Mouse (Mus musculus): ENCODE data around the gene Tet3.

DNA sequence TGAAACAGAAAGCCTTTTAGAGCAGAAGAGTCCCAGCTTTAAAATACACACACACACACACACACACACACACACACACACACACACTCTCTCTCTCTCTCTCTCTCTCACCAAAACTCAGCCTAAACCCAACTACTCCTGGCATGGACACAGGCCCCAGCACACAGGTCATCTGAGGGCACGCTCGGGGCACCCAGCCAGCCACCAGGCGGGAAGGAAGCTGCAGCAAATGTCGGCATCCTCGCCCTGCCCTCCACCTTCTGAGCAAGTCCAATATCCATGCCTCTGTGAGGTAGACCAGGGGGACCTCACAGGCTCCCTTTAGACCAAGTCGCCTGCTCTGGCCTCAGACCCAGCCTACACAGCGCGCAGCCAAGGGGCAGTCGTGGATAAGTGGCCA, 14.4 kb upstream of the Tet3 start:
- TF ChIP-seq CTCF (IDR thresholded peaks at IDR 0.05; ENCODE audit: control insufficient read depth, insufficient read depth, insufficient replicate concordance, low read depth, low read length): no peak
- no peak for TF ChIP-seq POLR2A (IDR thresholded peaks at IDR 0.05; ENCODE audit: control insufficient read depth, low read depth, low read length)
